Mouse (Mus musculus) heart, postnatal 0 days (tissue): ENCODE measurements around the gene Mtmr1. TPM values are rescaled to one million over a fixed set of nuclear protein-coding genes. Genes with fewer than 3 reads are reported as not detected.

Source experiments
- ATAC-seq: fragments of 200-750 bp; cut with Nextera tagmentation; 2 replicates; pipeline ENCODE4 v1.8.0; 2017; ENCODE audit warnings: low read depth, moderate number of reproducible peaks, moderate library complexity; ENCODE audit not compliant: insufficient read depth
- DNase-seq: peaks from one replicate; pipeline ENCODE4 v3.0.0-alpha.2; 2016; ENCODE audit warnings: low spot score
- H3K27ac ChIP-seq: fragments of 300-500 bp; sonication (generic); 2 replicates; pipeline ENCODE4 v1.5.1; 2014; ENCODE audit warnings: low read depth, mild to moderate bottlenecking
- H3K27me3 ChIP-seq: fragments of 300-500 bp; sonication (generic); 2 replicates; pipeline ENCODE4 v1.6.1; 2014; ENCODE audit warnings: low read length, mixed read lengths; ENCODE audit not compliant: control insufficient read depth, insufficient read depth
- H3K36me3 ChIP-seq: fragments of 300-500 bp; sonication (generic); replicated peaks from 2 replicates; pipeline ENCODE4 v1.6.1; 2014; ENCODE audit warnings: low read length, mixed read lengths; ENCODE audit not compliant: control insufficient read depth, insufficient read depth
- H3K4me1 ChIP-seq: fragments of 300-500 bp; sonication (generic); 2 replicates; pipeline ENCODE4 v1.6.1; 2014; ENCODE audit warnings: antibody characterized with exemption; ENCODE audit not compliant: control insufficient read depth, insufficient read depth
- H3K4me2 ChIP-seq: fragments of 300-500 bp; sonication (generic); 2 replicates; pipeline ENCODE4 v1.6.1; 2014; ENCODE audit warnings: low read depth, mild to moderate bottlenecking, low read length, moderate library complexity
- H3K4me3 ChIP-seq: fragments of 300-500 bp; sonication (generic); 2 replicates; pipeline ENCODE4 v1.5.1; 2014; ENCODE audit warnings: low read depth, low read length
- H3K9ac ChIP-seq: fragments of 300-500 bp; sonication (generic); replicated peaks from 2 replicates; pipeline ENCODE4 v1.6.1; 2014; ENCODE audit warnings: low read depth, low read length, mixed read lengths
- H3K9me3 ChIP-seq: fragments of 300-500 bp; sonication (generic); replicated peaks from 2 replicates; pipeline ENCODE4 v1.6.1; 2016; ENCODE audit warnings: low read length; ENCODE audit not compliant: control insufficient read depth
- CTCF ChIP-seq: IDR thresholded peaks from 2 replicates; pipeline ENCODE4 v1.5.1; 2016; ENCODE audit warnings: antibody characterized with exemption, control low read depth, low read depth
- EP300 ChIP-seq: IDR thresholded peaks from 2 replicates; pipeline ENCODE4 v1.6.1; 2016; ENCODE audit warnings: antibody characterized with exemption, low read depth
- WGBS: fragments of 180-500 bp; shearing (Covaris S2); extraction: QIAGEN DNeasy Blood & Tissue Kit; methylation state at CpG from one replicate; pipeline ENCODE4 v1.1.7; 2014; 5-methylcytosine and 5-hydroxymethylcytosine counted together
- polyA plus RNA-seq: library from polyadenylated mRNA; unstranded; fragments of >200 nt; fragmentation: Nextera tagmentation; extraction: Ambion mirVana; gene quantifications from 2 replicates; pipeline ENCODE4 v1.2.1, GENCODE M21; 2015
- total RNA-seq: library from RNA; depleted of rRNA; stranded (reverse); fragments of >200 nt; gene quantifications from 2 replicates; pipeline ENCODE4 v1.2.3, GENCODE M21; 2014; ENCODE audit warnings: low replicate concordance; rRNA removed

The Mtmr1 gene
- total and polyA plus RNA-seq, 2 experiments from 2014 or later = 12.7 to 30.1 TPM

GRCm38 (mm10) chrX:71439473-71439872 is 74.9 kb downstream of the Mtmr1 start:
- H3K4me3 ChIP-seq = no peak overlapping the region
- no peaks in the 10 kb centered on the region for H3K9me3 ChIP-seq
- H3K27me3 ChIP-seq = no peaks in the 10 kb centered on the region
- 88% methylated on average over 6 of the region's 6 CpGs for WGBS
- no peak overlapping the region for H3K4me2 ChIP-seq
- H3K4me1 ChIP-seq = no peaks in the 10 kb centered on the region
- H3K36me3 ChIP-seq = 0 out of 2 replicates have a peak, but pooled peaks cover 3% of the 10 kb centered on the region
- ATAC-seq (no peak), DNase-seq (no peak)
- no peak overlapping the region for H3K9ac ChIP-seq
- no peak for TF ChIP-seq EP300
- no peak for TF ChIP-seq CTCF
- no peak overlapping the region for H3K27ac ChIP-seq

- no peak for TF ChIP-seq EP300
- no peak for TF ChIP-seq CTCF
- Histone ChIP-seq H3K9me3 (no peaks in the 10 kb centered on the region), H3K9ac (no peak overlapping the region), H3K36me3 (0 out of 2 replicates have a peak, but pooled peaks cover 3% of the 10 kb centered on the region), H3K27ac (no peak overlapping the region), H3K4me2 (no peak overlapping the region), H3K27me3 (no peaks in the 10 kb centered on the region), H3K4me3 (no peak overlapping the region), H3K4me1 (no peaks in the 10 kb centered on the region)
- DNase-seq (no peak), ATAC-seq (no peak)
- 66% methylated on average over 5 of the region's 5 CpGs for WGBS
Observed at GRCm38 (mm10) chrX:71442916-71443315, 78.4 kb downstream of the Mtmr1 start.

- 62% methylated on average over 6 of the region's 6 CpGs for WGBS
- no peaks in the 10 kb centered on the region for H3K36me3 ChIP-seq
Observed at GRCm38 (mm10) chrX:71456078-71456737, 91.6 kb downstream of the Mtmr1 start.

GRCm38 (mm10) chrX:71464138-71464826 is 99.7 kb downstream of the Mtmr1 start:
- ATAC-seq = no peak
- DNase-seq = no peak
- no peaks in the 10 kb centered on the region for H3K36me3 ChIP-seq
- no peak overlapping the region for H3K27ac ChIP-seq
- no peaks in the 10 kb centered on the region for H3K4me1 ChIP-seq
- H3K9ac ChIP-seq = no peak overlapping the region
- 62% methylated on average over 7 of the region's 7 CpGs for whole genome bisulfite sequencing
- H3K27me3 ChIP-seq = no peaks in the 10 kb centered on the region
- H3K4me3 ChIP-seq = no peak overlapping the region
- no peak overlapping the region for H3K4me2 ChIP-seq
- TF ChIP-seq EP300 (no peak), CTCF (no peak)
- no peaks in the 10 kb centered on the region for H3K9me3 ChIP-seq

More at GRCm38 (mm10) chrX:71456078-71456737, 91.6 kb downstream of the Mtmr1 start:
- H3K9ac ChIP-seq = no peak overlapping the region
- H3K4me1 ChIP-seq = no peaks in the 10 kb centered on the region
- H3K4me3 ChIP-seq = no peak overlapping the region
- no peak overlapping the region for H3K4me2 ChIP-seq
- DNase-seq (no peak), ATAC-seq (no peak)
- TF ChIP-seq EP300 (no peak), CTCF (no peak)
- no peaks in the 10 kb centered on the region for H3K27me3 ChIP-seq
- H3K9me3 ChIP-seq = no peaks in the 10 kb centered on the region
- no peak overlapping the region for H3K27ac ChIP-seq

GRCm38 (mm10) chrX:71465417-71465816 is 100.9 kb downstream of the Mtmr1 start:
- Histone ChIP-seq H3K9ac (no peak overlapping the region), H3K36me3 (no peaks in the 10 kb centered on the region), H3K4me2 (no peak overlapping the region), H3K4me3 (no peak overlapping the region), H3K27me3 (no peaks in the 10 kb centered on the region), H3K9me3 (no peaks in the 10 kb centered on the region), H3K27ac (no peak overlapping the region), H3K4me1 (no peaks in the 10 kb centered on the region)
- DNase-seq (no peak), ATAC-seq (no peak)
- no peak for TF ChIP-seq CTCF
- TF ChIP-seq EP300 = no peak
- WGBS = 60% methylated on average over 1 of the region's 1 CpGs

GRCm38 (mm10) chrX:71467491-71467890 is 102.9 kb downstream of the Mtmr1 start:
- 79% methylated on average over 3 of the region's 3 CpGs for WGBS
- H3K27ac ChIP-seq = no peak overlapping the region
- no peaks in the 10 kb centered on the region for H3K36me3 ChIP-seq
- DNase-seq = no peak
- no peak overlapping the region for H3K4me2 ChIP-seq
- TF ChIP-seq EP300 (no peak), CTCF (no peak)
- H3K4me1 ChIP-seq = no peaks in the 10 kb centered on the region
- H3K9ac ChIP-seq = no peak overlapping the region
- ATAC-seq = no peak
- no peaks in the 10 kb centered on the region for H3K27me3 ChIP-seq
- no peak overlapping the region for H3K4me3 ChIP-seq
- no peaks in the 10 kb centered on the region for H3K9me3 ChIP-seq

Other genes starting within 250 kb of the Mtmr1 start
- gene Mtm1, start 154.0 kb upstream of the Mtmr1 start, total RNA-seq = 3.8 and 9.2 TPM in 2 replicates
- gene Mtm1, start 154.0 kb upstream of the Mtmr1 start, polyA plus RNA-seq = 7.8 and 8.5 TPM in 2 replicates
- 37.6 and 43.9 TPM in 2 replicates for gene Cd99l2, start 128.1 kb downstream of the Mtmr1 start, total RNA-seq
- gene Cd99l2, start 128.1 kb downstream of the Mtmr1 start, polyA plus RNA-seq = 21.2 and 22.1 TPM in 2 replicates
- gene Hmgb3, start 191.2 kb downstream of the Mtmr1 start, total RNA-seq = 31.2 and 32.9 TPM in 2 replicates
- gene Hmgb3, start 191.2 kb downstream of the Mtmr1 start, polyA plus RNA-seq = 137 and 160 TPM in 2 replicates